Mouse (Mus musculus): ENCODE measurements around the gene Gm1043.

- TF ChIP-seq POLR2A (IDR thresholded peaks at IDR 0.05; ENCODE audit: borderline replicate concordance, low read depth, low read length): no peak
- no peak for TF ChIP-seq CTCF (IDR thresholded peaks at IDR 0.05; ENCODE audit: low read depth, low read length)
These were observed 38.4 kb upstream of the Gm1043 start for GRCm38 (mm10) chr5:37046791-37047190.
